Comparison of ENCODE assay signal across 12 mouse cellular contexts in the genomic region with DNA sequence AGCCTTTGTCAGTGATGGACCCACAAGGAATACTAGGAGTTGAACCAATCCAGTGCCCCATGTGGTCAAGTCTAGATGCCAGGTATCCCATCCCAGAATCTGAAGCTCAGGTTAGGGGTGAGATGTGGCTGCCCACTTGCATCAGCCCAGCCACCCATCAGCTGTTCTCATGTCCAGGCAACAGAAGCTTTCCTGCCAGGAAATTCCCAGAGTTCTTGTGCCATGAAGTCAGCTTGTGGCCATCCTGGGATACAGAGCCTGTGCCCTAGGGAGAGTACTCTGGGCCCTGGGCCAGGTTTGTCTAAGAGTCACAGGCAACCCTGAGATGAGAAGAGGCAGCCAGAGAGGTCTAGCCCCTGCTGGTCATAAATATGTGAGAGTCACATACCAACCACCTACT. TPM values are rescaled to one million over a fixed set of nuclear protein-coding genes. Genes with fewer than 3 reads are reported as not detected.
DNase-seq lines count a peak whose midpoint lies in the region; ATAC-seq and TF ChIP-seq lines count a peak whose summit lies in the region.
"Had no signal": no experiment of that assay in that cellular context is flagged by ENCODE, and none has a peak within 500 bp of the region (broad histone marks: within the 10 kb centered on the region; RNA-seq: fewer than 3 reads in every experiment).

No protein-coding gene starts in this region.

- H3K79me2 ChIP-seq in CH12.LX (replicated peaks; ENCODE audit: control insufficient read depth, extremely low read depth, insufficient read depth, poor library complexity, severe bottlenecking): no peaks in the 10 kb centered on the region

- H3K27me3 ChIP-seq in erythroblast, embryonic 14.5 days (ENCODE audit: control insufficient read depth): no peaks in the 10 kb centered on the region
- peaks cover 5% of the 10 kb centered on the region for H3K27me3 ChIP-seq in CH12.LX (replicated peaks)
- no peaks in the 10 kb centered on the region for H3K27me3 ChIP-seq in heart, embryonic 11.5 days (ENCODE audit: control insufficient read depth, insufficient read depth, low read length)
- H3K27me3 ChIP-seq: stomach, embryonic 15.5 days had no signal

- H3K9me3 ChIP-seq in erythroblast, embryonic 14.5 days (ENCODE audit: control insufficient read depth, low read length): no peaks in the 10 kb centered on the region
- peaks cover 4% of the 10 kb centered on the region for H3K9me3 ChIP-seq in CH12.LX (replicated peaks; ENCODE audit: low read length)
- H3K9me3 ChIP-seq in heart, embryonic 11.5 days (replicated peaks; ENCODE audit: control insufficient read depth, low read length): no peaks in the 10 kb centered on the region
- H3K9me3 ChIP-seq: forebrain, embryonic 13.5 days; limb, embryonic 13.5 days; stomach, embryonic 15.5 days had no signal

- no peak overlapping the region for H3K9ac ChIP-seq in CH12.LX (ENCODE audit: insufficient read depth, low read depth)
- H3K9ac ChIP-seq in heart, embryonic 11.5 days (ENCODE audit: low read depth, low read length): no peak overlapping the region
- H3K9ac ChIP-seq: forebrain, embryonic 13.5 days; limb, embryonic 13.5 days; stomach, embryonic 15.5 days had no signal

- H3K27ac ChIP-seq in CH12.LX (ENCODE audit: insufficient read depth, low read depth): no peak overlapping the region
- peak overlapping the region; percentile 13; the same call in 1 of the 2 replicates for H3K27ac ChIP-seq in heart, embryonic 11.5 days (ENCODE audit: low read depth, low read length)
- H3K27ac ChIP-seq: forebrain, embryonic 13.5 days; limb, embryonic 13.5 days; stomach, embryonic 15.5 days had no signal

- no peak for TF ChIP-seq RAD21 in CH12.LX (IDR thresholded peaks at IDR 0.05; ENCODE audit: low read depth, low read length)

- in situ Hi-C loops in CH12.LX (cut with MboI; ENCODE audit: low pct_ligation_motif_present, low pct_unique_long_range_greater_than_20kb, low sequenced_read_pairs): no loop called here

- no peak for DNase-seq in CH12.LX (ENCODE audit: extremely low read depth)
- peak; percentile 74 for DNase-seq in kidney, postnatal 14 days
- no peak for DNase-seq in layer of hippocampus, postnatal 25 days (ENCODE audit: extremely low spot score in 1 of 2, low spot score in 1 of 2)
- no peak for DNase-seq in right cerebral cortex, adult 2 months (ENCODE audit: low spot score in 2 of 2)

- dilution Hi-C loops in CH12.LX (cut with MboI; ENCODE audit: extremely low pct_ligation_motif_present, extremely low pct_unique_long_range_greater_than_20kb, low sequenced_read_pairs): no loop called here

- peak overlapping the region; percentile 75 for H3K4me3 ChIP-seq in erythroblast, embryonic 14.5 days (replicated peaks)
- H3K4me3 ChIP-seq in CH12.LX (replicated peaks in 1 of 3; ENCODE audit: low read depth in 2 of 3, low read length in 2 of 3, poor library complexity in 1 of 3): no peak overlapping the region
- H3K4me3 ChIP-seq in heart, embryonic 11.5 days (ENCODE audit: low read depth, low read length): no peak overlapping the region
- H3K4me3 ChIP-seq: forebrain, embryonic 13.5 days; limb, embryonic 13.5 days had no signal

- no peak overlapping the region for H3K4me2 ChIP-seq in CH12.LX (ENCODE audit: insufficient read depth, low read depth, poor library complexity, severe bottlenecking)
- H3K4me2 ChIP-seq in heart, embryonic 11.5 days: peak overlapping the region; percentile 95

- no peak for TF ChIP-seq CTCF in CH12.LX (conservative IDR thresholded peaks at IDR 0.05 in 1 of 2, IDR thresholded peaks at IDR 0.05 in 1 of 2; ENCODE audit: low read depth in 2 of 2, low read length in 2 of 2)

- TF ChIP-seq EP300 in CH12.LX (IDR thresholded peaks at IDR 0.05; ENCODE audit: low read length): no peak

- no peak for TF ChIP-seq POLR2A in CH12.LX (IDR thresholded peaks at IDR 0.05; ENCODE audit: low read depth, low read length)

- ATAC-seq in erythroblast, adult 5-6 weeks (replicated peaks; ENCODE audit: low FRiP score, poor library complexity, severe bottlenecking): no peak
- ATAC-seq in heart, embryonic 11.5 days (replicated peaks; ENCODE audit: insufficient number of reproducible peaks, low FRiP score, low TSS enrichment): no peak
- ATAC-seq in erythroid progenitor cell, adult 5-6 weeks (replicated peaks; ENCODE audit: low FRiP score, poor library complexity, severe bottlenecking): no peak
- ATAC-seq: forebrain, embryonic 13.5 days had no signal

- peaks cover 95% of the 10 kb centered on the region for H3K4me1 ChIP-seq in erythroblast, embryonic 14.5 days (ENCODE audit: control insufficient read depth)
- peaks cover 5 to 15% of the 10 kb centered on the region in 2 experiments; a peak in 3 of 4 replicates for H3K4me1 ChIP-seq in CH12.LX (ENCODE audit: control insufficient read depth in 1 of 2, insufficient read depth in 2 of 2)
- peaks cover 44% of the 10 kb centered on the region for H3K4me1 ChIP-seq in heart, embryonic 11.5 days (ENCODE audit: control insufficient read depth, insufficient read depth, low read length)

- peaks cover 91% of the 10 kb centered on the region for H3K36me3 ChIP-seq in erythroblast, embryonic 14.5 days (ENCODE audit: control insufficient read depth)
- H3K36me3 ChIP-seq in CH12.LX (replicated peaks in 1 of 2; ENCODE audit: control insufficient read depth in 1 of 2, insufficient read depth in 1 of 2, low read length in 1 of 2): no peaks in the 10 kb centered on the region
- H3K36me3 ChIP-seq in heart, embryonic 11.5 days (ENCODE audit: control insufficient read depth, insufficient read depth, low read length): no peaks in the 10 kb centered on the region
- H3K36me3 ChIP-seq: limb, embryonic 13.5 days; stomach, embryonic 15.5 days had no signal

TF ChIP-seq in CH12.LX, 34 proteins besides CTCF, POLR2A, EP300 and RAD21:
- TF ChIP-seq ZKSCAN1 (IDR thresholded peaks at IDR 0.05; ENCODE audit: borderline replicate concordance, low read depth, low read length) (0 out of 2 replicates have a peak, but pooled peaks have one; percentile 18), ZNF384 (IDR thresholded peaks at IDR 0.05; ENCODE audit: low read depth, low read length) (no peak)
TF ChIP-seq in CH12.LX: peak in this region for 1.

RNA-seq across cellular contexts. Expression of a gene that starts 2.3 kb away (rescaled TPM):
- polyA plus RNA-seq in erythroblast, embryonic 14.5 days (2012): 11.1 and 13.7 TPM in 2 replicates
- total RNA-seq in erythroblast, adult 5-6 weeks (2015; ENCODE audit: low replicate concordance): 1.7 and 12.1 TPM in 2 replicates
- 9.3 and 18.5 TPM in 2 replicates for total RNA-seq in erythroblast, adult 5-6 weeks (2017; ENCODE audit: low replicate concordance)
- total RNA-seq in CH12.LX (2012; rRNA removed): 0.50 and 1.1 TPM in 2 replicates
- total RNA-seq in CH12.LX (2014; rRNA removed): not detected in 2 replicates
- polyA plus RNA-seq in CH12.LX (2012; ENCODE audit: insufficient read length, low read depth): 0.26 and 0.29 TPM in 2 replicates
- 15.8 and 17.9 TPM in 2 replicates for polyA plus RNA-seq in heart, embryonic 11.5 days (2014; fragmentation: Nextera tagmentation; extraction: Ambion mirVana)
- 10 to 100 TPM; 26.3 to 27.9 TPM for total RNA-seq in layer of hippocampus, postnatal 25 days (2021)
- total RNA-seq in erythroid progenitor cell, adult 5-6 weeks (2015; ENCODE audit: low replicate concordance): 15.5 and 16.3 TPM in 2 replicates
- 9.4 and 12.6 TPM in 2 replicates for total RNA-seq in erythroid progenitor cell, adult 5-6 weeks (2017; ENCODE audit: low replicate concordance)
- total RNA-seq: neutrophil, adult 5-6 weeks had no signal

RNA-seq across cellular contexts. Expression of a gene that starts 42.2 kb away (rescaled TPM):
- polyA plus RNA-seq in erythroblast, embryonic 14.5 days (2012): 90.0 and 90.9 TPM in 2 replicates
- 263 and 307 TPM in 2 replicates for total RNA-seq in erythroblast, adult 5-6 weeks (2015; ENCODE audit: low replicate concordance)
- total RNA-seq in erythroblast, adult 5-6 weeks (2017; ENCODE audit: low replicate concordance): 530 and 535 TPM in 2 replicates
- 0.04 TPM in 1 of 2 replicates, not detected in the other for total RNA-seq in CH12.LX (2012; rRNA removed)
- total RNA-seq in CH12.LX (2014; rRNA removed): not detected in 2 replicates
- not detected in 2 replicates for polyA plus RNA-seq in CH12.LX (2012; ENCODE audit: insufficient read length, low read depth)
- polyA plus RNA-seq in heart, embryonic 11.5 days (2014; fragmentation: Nextera tagmentation; extraction: Ambion mirVana): 50.8 and 54.0 TPM in 2 replicates
- 1 to 10 TPM; 9.3 TPM for total RNA-seq in layer of hippocampus, postnatal 25 days (2021)
- 252 and 262 TPM in 2 replicates for total RNA-seq in erythroid progenitor cell, adult 5-6 weeks (2015; ENCODE audit: low replicate concordance)
- 345 and 413 TPM in 2 replicates for total RNA-seq in erythroid progenitor cell, adult 5-6 weeks (2017; ENCODE audit: low replicate concordance)
- total RNA-seq: neutrophil, adult 5-6 weeks had no signal

RNA-seq across cellular contexts. Expression of a gene that starts 42.2 kb away (rescaled TPM):
- not detected in 2 replicates for polyA plus RNA-seq in erythroblast, embryonic 14.5 days (2012)
- total RNA-seq in erythroblast, adult 5-6 weeks (2015; ENCODE audit: low replicate concordance): not detected in 2 replicates
- not detected in 2 replicates for total RNA-seq in erythroblast, adult 5-6 weeks (2017; ENCODE audit: low replicate concordance)
- total RNA-seq in CH12.LX (2012; rRNA removed): 0.13 TPM in 1 of 2 replicates, not detected in the other
- not detected in 2 replicates for total RNA-seq in CH12.LX (2014; rRNA removed)
- not detected in 2 replicates for polyA plus RNA-seq in CH12.LX (2012; ENCODE audit: insufficient read length, low read depth)
- 0.10 and 0.41 TPM in 2 replicates for polyA plus RNA-seq in heart, embryonic 11.5 days (2014; fragmentation: Nextera tagmentation; extraction: Ambion mirVana)
- under 1 TPM; 0.85 to 0.96 TPM for total RNA-seq in layer of hippocampus, postnatal 25 days (2021)
- total RNA-seq in erythroid progenitor cell, adult 5-6 weeks (2015; ENCODE audit: low replicate concordance): not detected in 2 replicates
- total RNA-seq in erythroid progenitor cell, adult 5-6 weeks (2017; ENCODE audit: low replicate concordance): not detected in 2 replicates

RNA-seq across cellular contexts. Expression of a gene that starts 57.9 kb away (rescaled TPM):
- polyA plus RNA-seq in erythroblast, embryonic 14.5 days (2012): 1.3 and 1.5 TPM in 2 replicates
- total RNA-seq in erythroblast, adult 5-6 weeks (2015; ENCODE audit: low replicate concordance): 5.2 and 9.0 TPM in 2 replicates
- 4.6 and 5.8 TPM in 2 replicates for total RNA-seq in erythroblast, adult 5-6 weeks (2017; ENCODE audit: low replicate concordance)
- total RNA-seq in CH12.LX (2012; rRNA removed) (5.9 and 8.1 TPM in 2 replicates), CH12.LX (2014; rRNA removed) (1.00 and 1.7 TPM in 2 replicates)
- polyA plus RNA-seq in CH12.LX (2012; ENCODE audit: insufficient read length, low read depth): 1.7 and 1.8 TPM in 2 replicates
- polyA plus RNA-seq in heart, embryonic 11.5 days (2014; fragmentation: Nextera tagmentation; extraction: Ambion mirVana): 27.1 and 31.1 TPM in 2 replicates
- 100 to 1,000 TPM; 164 to 182 TPM for total RNA-seq in layer of hippocampus, postnatal 25 days (2021)
- 3.6 and 5.4 TPM in 2 replicates for total RNA-seq in erythroid progenitor cell, adult 5-6 weeks (2015; ENCODE audit: low replicate concordance)
- 2.2 and 5.1 TPM in 2 replicates for total RNA-seq in erythroid progenitor cell, adult 5-6 weeks (2017; ENCODE audit: low replicate concordance)

Comparison
In these comparisons a context has a peak if more than half of its experiments do, and no peak if none do; other contexts are left out.
1. RNA of a gene that starts 42.2 kb away (total RNA-seq): 263 to 535 TPM in erythroblast, adult 5-6 weeks and 252 to 413 TPM in erythroid progenitor cell, adult 5-6 weeks; 9.3 TPM in layer of hippocampus, postnatal 25 days and 0.04 TPM in CH12.LX; every median in the first group is over 10 times any median in the second.